Mouse (Mus musculus) kidney, adult 2 months (tissue): ENCODE data around the gene Ppy.

Experiments
- CTCF ChIP-seq: fragments of 200-500 bp; conservative IDR thresholded peaks from 2 replicates; pipeline ENCODE4 v1.5.1; 2011; ENCODE audit warnings: low read depth, mild to moderate bottlenecking, control low read depth, low read length, moderate library complexity, mixed read lengths; ENCODE audit not compliant: insufficient read depth, insufficient read length
- POLR2A ChIP-seq: fragments of 200-500 bp; IDR thresholded peaks from one replicate; pipeline ENCODE4 v1.6.1; 2011; ENCODE audit warnings: low read depth, low read length, control low read depth

DNA sequence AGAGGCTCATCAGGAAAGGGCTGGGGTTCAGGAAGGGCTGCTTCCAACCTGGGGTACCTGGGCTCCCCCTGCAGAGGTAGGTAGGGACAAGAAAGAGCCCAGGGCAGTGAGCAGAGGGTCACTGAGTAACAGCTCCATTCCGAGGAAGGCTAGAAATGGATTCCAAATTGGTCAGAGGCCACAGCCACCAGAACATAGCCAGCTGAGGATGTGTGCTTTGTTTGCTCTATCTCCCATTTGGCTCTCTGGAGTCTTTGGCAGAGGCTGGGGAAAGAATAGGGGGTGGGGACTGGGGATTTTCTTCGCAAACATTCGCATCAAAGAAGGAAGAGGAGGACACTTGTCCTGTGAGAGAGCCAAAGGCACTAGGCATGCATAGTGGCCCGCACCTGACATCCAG is 49.2 kb downstream of the Ppy start:
- no peak for TF ChIP-seq CTCF
- no peak for TF ChIP-seq POLR2A
